Comparison of ENCODE assay signal across 16 mouse cellular contexts in genomic region chr15:43614004-43614661, GRCm38 (mm10).
A peak's percentile ranks its signal among the peaks of the same experiment; 100 is the strongest.
DNase-seq lines count a peak whose midpoint lies in the region; ATAC-seq lines count a peak whose summit lies in the region.
"Had no signal": no experiment of that assay in that cellular context is flagged by ENCODE, and none has a peak within 500 bp of the region (broad histone marks: within the 10 kb centered on the region; RNA-seq: fewer than 3 reads in every experiment).

No protein-coding gene starts in this region.

- H3K27me3 ChIP-seq in hindbrain, embryonic 10.5 days (ENCODE audit: insufficient read depth, poor library complexity, severe bottlenecking): no peaks in the 10 kb centered on the region
- no peaks in the 10 kb centered on the region for H3K27me3 ChIP-seq in hindbrain, embryonic 12.5 days
- H3K27me3 ChIP-seq in embryonic facial prominence, embryonic 14.5 days (replicated peaks; ENCODE audit: control insufficient read depth, insufficient read depth, low read length): no peaks in the 10 kb centered on the region

- ATAC-seq in hindbrain, embryonic 12.5 days (ENCODE audit: low FRiP score): no peak
- no peak for ATAC-seq in embryonic facial prominence, embryonic 14.5 days (ENCODE audit: low read depth)
- ATAC-seq: intestine, postnatal 0 days had no signal

- H3K27ac ChIP-seq in hindbrain, embryonic 10.5 days: no peak overlapping the region
- H3K27ac ChIP-seq in hindbrain, embryonic 12.5 days: no peak overlapping the region
- no peak overlapping the region for H3K27ac ChIP-seq in embryonic facial prominence, embryonic 14.5 days (replicated peaks; ENCODE audit: low read depth, low read length)
- H3K27ac ChIP-seq: liver, embryonic 14.5 days had no signal

- H3K4me2 ChIP-seq in hindbrain, embryonic 12.5 days (replicated peaks): no peak overlapping the region
- H3K4me2 ChIP-seq in embryonic facial prominence, embryonic 14.5 days (ENCODE audit: low read depth, low read length): no peak overlapping the region

- H3K4me1 ChIP-seq in hindbrain, embryonic 10.5 days (replicated peaks): no peaks in the 10 kb centered on the region
- H3K4me1 ChIP-seq in hindbrain, embryonic 12.5 days: no peaks in the 10 kb centered on the region
- H3K4me1 ChIP-seq in embryonic facial prominence, embryonic 14.5 days (ENCODE audit: control insufficient read depth, insufficient read depth, low read length): no peaks in the 10 kb centered on the region

- WGBS in hindbrain, embryonic 10.5 days: 31% methylated on average over 5 of the region's 5 CpGs
- WGBS in hindbrain, embryonic 12.5 days: 33% methylated on average over 5 of the region's 5 CpGs
- 21% methylated on average over 5 of the region's 5 CpGs for WGBS in embryonic facial prominence, embryonic 14.5 days

- H3K4me3 ChIP-seq in hindbrain, embryonic 10.5 days: no peak overlapping the region
- H3K4me3 ChIP-seq in hindbrain, embryonic 12.5 days: no peak overlapping the region
- no peak overlapping the region for H3K4me3 ChIP-seq in embryonic facial prominence, embryonic 14.5 days (ENCODE audit: low read depth, low read length)

- no peaks in the 10 kb centered on the region for H3K9me3 ChIP-seq in hindbrain, embryonic 10.5 days
- H3K9me3 ChIP-seq in hindbrain, embryonic 12.5 days (replicated peaks): no peaks in the 10 kb centered on the region
- no peaks in the 10 kb centered on the region for H3K9me3 ChIP-seq in embryonic facial prominence, embryonic 14.5 days (ENCODE audit: control insufficient read depth, low read length)

- DNase-seq in hindbrain, embryonic 10.5 days (ENCODE audit: low spot score): peak; percentile 3
- peak; percentile 41 for DNase-seq in NIH3T3 (ENCODE audit: low read depth)
- DNase-seq in embryonic facial prominence, embryonic 14.5 days (ENCODE audit: low spot score): peak; percentile 28
- peak; percentile 7 for DNase-seq in mesoderm, embryonic 11.5 days (ENCODE audit: low read depth, low spot score)
- no peak for DNase-seq in urinary bladder, postnatal 36 days (ENCODE audit: low spot score in 2 of 2)
- no peak for DNase-seq in right cerebral cortex, postnatal 25 days
- no peak for DNase-seq in liver
- DNase-seq: cerebellum, adult 9-10 months; gastrocnemius, postnatal 25 days; kidney, postnatal 36 days; left cerebral cortex, postnatal 4 days; lung, postnatal 10 days; thymus, postnatal 14 days had no signal

- H3K9ac ChIP-seq in hindbrain, embryonic 12.5 days: no peak overlapping the region
- H3K9ac ChIP-seq in embryonic facial prominence, embryonic 14.5 days (ENCODE audit: low read depth, low read length): no peak overlapping the region
- H3K9ac ChIP-seq: liver, embryonic 14.5 days had no signal

- H3K36me3 ChIP-seq in hindbrain, embryonic 10.5 days: no peaks in the 10 kb centered on the region
- H3K36me3 ChIP-seq in hindbrain, embryonic 12.5 days: no peaks in the 10 kb centered on the region
- H3K36me3 ChIP-seq in embryonic facial prominence, embryonic 14.5 days (ENCODE audit: control insufficient read depth, insufficient read depth, low read length): no peaks in the 10 kb centered on the region

Comparison
In these comparisons a context has a peak if more than half of its experiments do, and no peak if none do; other contexts are left out.
1. DNase-seq: peak in hindbrain, embryonic 10.5 days (single experiment), NIH3T3 (single experiment), embryonic facial prominence, embryonic 14.5 days (single experiment) and mesoderm, embryonic 11.5 days (single experiment); none in urinary bladder, postnatal 36 days (0 of 2), right cerebral cortex, postnatal 25 days (single experiment) and liver (single experiment).